Mouse (Mus musculus) embryonic fibroblast, embryonic 13.5 days (primary cell): ENCODE data around the gene Slc16a9.

Experiments used
- CTCF ChIP-seq: IDR thresholded peaks from 2 replicates; pipeline ENCODE4 v1.5.1; 2011; ENCODE audit warnings: mild to moderate bottlenecking, control low read depth, low read length, moderate library complexity, borderline replicate concordance; ENCODE audit not compliant: insufficient read depth
- POLR2A ChIP-seq: IDR thresholded peaks from 2 replicates; pipeline ENCODE4 v1.6.1; 2011; ENCODE audit warnings: low read depth, mild to moderate bottlenecking, control low read depth, low read length, moderate library complexity

DNA sequence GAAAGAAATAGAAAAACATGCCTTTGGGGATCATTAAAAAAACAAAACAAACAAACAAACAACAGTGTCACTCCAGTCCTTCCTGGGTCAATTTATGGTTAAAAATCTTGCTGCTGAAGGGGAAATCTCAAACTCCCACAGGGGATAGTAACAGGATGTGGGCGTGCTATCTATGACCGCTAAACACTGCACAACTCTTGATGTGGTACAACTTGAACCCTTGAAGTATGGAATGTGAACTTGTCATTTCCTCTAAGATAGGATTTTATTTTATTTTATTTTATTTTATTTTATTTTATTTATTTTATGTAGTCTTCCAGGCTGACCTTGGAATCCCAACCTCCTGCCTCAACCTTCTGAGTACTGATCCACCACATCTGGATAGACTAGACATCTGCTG lies 54.2 kb downstream of the Slc16a9 start:
- TF ChIP-seq CTCF (no peak), POLR2A (no peak)
